Mouse (Mus musculus): Measurements from ENCODE around the gene Tctn3.

DNA sequence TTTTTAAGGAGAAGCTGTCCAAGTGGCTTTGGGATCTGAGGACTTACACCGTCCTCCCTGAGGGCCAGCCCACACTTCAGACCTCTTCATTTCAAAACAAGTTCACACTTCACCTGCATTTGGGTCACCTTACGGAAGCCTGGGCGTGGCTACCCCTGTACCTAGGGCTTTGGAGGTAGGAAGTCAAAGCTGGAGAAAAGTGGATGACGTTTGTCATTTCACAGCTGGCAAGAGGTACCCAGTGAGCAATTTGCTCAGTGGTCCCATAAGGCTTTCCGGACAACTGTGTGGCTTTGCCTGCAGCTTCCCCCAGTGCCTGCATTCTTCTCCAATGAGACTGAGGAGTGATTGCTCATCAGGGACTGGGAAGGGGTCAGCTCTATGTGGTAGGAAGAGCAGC, 46.9 kb upstream of the Tctn3 start:
- TF ChIP-seq CTCF (IDR thresholded peaks at IDR 0.05; ENCODE audit: low read depth) (no peak), EP300 (optimal IDR thresholded peaks at IDR 0.05) (no peak)

All from stomach, postnatal 0 days (tissue).